Mouse (Mus musculus) cerebellum, adult 18-20 months (tissue): ENCODE results near the gene R3hdm4.
"Not testable (repeated sequence)": the region's sequence is repeated elsewhere in the genome, so short reads cannot be mapped to it uniquely, and the experiment has no call there.

Source experiments
- DNase-seq, 2 experiments: peaks; one replicate each; pipeline ENCODE4 v3.0.0; 2021

The R3hdm4 gene

DNA sequence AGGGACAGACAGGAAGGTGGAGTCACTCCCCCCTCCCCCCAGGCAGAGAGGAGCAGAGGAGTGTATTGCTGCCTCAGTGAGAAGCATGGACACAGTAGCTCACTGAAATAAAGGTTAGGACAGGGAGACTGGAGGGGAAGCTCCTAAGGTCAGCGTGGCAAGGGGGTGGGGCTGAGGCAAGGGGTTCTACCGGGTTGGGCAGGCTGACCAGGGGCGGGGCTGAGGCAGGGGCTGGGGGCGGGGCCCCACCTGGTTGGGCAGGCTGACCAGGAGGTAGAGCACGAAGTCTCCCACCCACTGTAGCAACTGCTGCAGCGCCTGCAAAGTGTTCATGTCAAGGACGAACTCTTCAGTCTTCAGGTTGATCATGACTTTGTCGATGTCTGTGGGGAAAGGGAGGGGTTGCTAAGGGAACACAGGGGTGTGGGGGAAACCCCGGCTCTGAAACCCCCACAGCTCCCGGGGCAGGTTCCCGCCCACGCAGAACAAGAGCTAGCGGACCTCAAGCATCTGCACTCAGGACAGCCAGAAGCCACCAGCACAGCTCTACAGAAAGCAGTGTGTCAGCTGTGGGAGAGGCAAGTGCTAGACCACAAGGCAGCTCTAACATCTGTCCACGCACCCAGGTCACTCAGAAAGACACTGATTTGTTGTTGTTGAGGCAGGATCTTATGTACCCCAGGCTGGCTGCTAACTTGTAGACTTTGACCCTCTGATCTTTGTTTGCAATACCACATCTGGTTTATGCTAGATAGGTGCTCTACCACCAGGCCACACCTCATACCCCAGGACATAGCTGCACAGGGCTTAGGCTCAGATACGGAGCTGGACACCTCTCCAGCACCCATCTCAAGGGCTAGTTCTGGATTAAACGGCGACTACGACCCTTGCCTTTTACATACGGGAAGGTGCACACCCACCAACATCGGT is 23.4 kb downstream of the R3hdm4 start:
- DNase-seq, result no peak

DNA sequence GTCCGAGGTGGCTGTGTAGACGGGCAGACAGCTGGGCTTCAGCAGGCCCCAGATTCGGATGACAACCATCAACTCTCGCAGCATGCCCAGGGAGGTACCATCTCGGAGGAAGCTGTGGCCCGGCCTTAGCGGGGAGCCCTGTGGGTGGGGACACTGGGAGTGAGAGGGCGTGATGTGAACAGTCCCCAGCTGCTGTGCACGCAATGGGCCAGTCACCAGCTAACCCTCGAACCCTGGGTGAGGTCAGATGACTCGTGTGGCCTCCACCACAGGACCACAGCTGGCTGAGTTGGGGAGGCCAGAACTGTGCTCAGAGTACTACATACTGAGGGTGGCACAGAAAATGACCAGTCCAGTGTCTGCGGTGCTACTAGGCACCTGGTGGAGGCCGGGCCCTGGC is 24.2 kb downstream of the R3hdm4 start:
- no peak for DNase-seq

DNA sequence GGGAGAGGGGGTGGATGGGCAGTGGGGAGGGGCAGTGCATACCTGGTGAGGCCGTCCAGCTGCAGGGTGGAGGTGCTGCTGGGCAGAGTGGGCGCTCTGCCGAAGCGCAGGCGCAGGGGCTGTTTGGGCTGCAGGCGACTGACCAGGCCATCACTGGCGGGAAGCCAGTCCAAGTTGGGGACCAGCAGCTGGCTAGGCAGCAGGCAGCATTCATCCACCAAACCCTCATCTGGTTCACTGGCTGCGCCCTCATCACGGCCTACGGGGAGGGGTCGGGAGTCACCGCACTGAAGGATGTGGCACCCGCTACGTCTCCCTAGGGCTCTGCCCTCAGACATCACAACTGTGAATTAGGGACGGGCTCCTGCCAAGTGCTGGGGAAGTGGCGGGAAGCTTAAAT is 24.7 kb downstream of the R3hdm4 start:
- DNase-seq, result no peak

DNA sequence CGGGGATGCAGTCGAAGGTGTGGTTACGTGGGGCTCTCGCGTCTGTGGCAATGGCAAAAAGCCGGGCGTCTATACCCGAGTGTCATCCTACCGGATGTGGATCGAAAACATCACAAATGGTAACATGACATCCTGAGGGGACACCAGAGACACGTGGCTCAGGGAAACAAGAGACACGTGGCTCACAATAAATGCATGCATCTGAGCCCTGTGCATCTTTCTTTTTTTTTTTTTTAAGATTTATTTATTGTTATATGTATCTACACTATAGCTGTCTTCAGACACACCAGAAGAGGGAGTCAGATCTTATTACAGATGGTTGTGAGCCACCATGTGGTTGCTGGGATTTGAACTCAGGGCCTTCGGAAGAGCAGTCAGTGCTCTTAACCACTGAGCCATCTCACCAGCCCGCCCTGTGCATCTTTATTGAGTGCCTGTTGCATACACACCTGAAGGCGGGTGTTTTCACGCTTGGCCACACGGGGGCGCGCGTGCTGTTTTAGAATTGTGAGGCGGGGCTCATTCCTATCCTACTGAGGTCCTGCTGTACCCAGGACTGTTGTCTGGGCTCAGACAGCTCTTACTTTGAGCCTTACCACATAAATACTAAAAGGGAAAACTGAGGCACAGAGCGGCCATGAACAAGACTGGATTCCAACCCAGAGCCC is 28.4 kb downstream of the R3hdm4 start:
- peak; percentile 83 to 85 for DNase-seq

DNA sequence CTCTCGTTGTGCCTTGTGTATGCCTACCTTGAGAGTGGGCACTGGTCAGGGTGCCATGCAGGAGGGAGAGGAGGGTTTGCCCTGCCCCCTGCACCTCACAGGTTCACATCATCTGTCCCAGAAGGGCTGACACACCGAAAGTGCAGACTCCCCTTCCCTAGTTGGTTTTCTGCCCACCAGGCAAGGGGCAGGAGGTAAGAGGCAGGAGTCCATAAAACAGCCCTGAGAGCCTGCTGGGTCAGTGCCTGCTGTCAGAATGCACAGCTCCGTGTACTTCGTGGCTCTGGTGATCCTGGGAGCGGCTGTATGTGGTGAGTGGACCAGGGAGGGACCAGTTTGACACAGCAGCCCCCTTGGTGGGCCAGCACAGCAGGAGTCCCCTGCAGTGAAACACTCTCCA is 30.3 kb downstream of the R3hdm4 start, which contains the start of gene Cfd:
TSS of gene Cfd (plus strand) at position 184 of the 400 bp plus-strand sequence.
- no peak for DNase-seq

DNA sequence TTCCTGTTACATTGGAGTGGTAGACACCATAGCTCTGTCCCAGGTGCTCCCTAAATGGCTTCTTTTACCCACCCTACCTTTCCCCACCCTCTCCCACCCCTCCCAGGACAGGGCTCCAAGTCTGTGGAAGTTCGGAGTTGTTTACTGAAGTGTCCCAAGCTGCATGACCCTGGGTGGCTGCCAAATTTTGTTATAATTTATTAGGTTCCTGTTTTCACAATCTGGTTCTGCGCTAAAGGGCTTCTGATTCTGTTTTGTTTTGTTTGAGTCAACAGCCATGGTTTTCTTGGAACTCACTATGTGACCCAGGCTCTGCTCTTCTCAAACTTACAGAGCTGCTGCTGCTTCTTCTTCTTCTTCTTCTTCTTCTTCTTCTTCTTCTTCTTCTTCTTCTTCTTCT is 31.6 kb downstream of the R3hdm4 start:
- no peak for DNase-seq

DNA sequence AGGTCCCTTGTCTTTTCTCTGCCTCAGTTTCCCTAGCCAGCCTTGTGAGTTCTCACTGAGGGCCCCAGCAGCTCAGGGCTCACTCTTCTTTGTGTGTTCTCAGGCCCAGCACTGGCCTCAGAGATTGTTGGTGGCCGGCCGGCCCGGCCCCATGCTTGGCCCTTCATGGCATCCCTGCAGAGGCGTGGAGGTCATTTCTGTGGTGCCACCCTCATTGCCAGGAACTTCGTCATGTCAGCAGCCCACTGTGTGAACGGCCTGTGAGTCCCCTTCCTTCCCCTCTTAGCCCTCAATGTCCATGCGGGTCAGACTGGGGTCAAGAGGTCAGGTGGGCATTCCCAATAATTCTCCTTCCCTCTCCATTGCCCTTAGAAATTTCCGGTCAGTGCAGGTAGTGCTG is 34.4 kb downstream of the R3hdm4 start:
- no peak for DNase-seq

DNA sequence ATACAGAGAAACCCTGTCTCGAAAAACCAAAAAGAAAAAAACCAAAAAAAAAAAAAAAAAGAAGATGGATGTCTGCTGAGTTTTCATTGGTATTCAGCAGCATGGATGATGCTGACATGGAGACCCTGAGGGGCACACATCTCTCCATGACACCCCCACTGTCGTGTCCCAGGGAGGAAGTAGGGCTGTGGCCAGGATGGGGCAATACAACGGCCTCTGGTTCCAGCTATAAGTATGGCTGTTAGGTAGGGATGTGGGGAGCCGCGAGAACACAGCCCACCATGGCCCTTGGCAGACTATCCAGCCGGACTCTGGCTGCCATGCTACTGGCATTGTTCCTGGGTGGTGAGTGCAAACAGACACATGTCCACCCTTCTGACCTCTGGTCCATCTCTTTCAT is 35.0 kb downstream of the R3hdm4 start, which contains the start of gene Elane:
TSS of gene Elane (plus strand) at position 194 of the 400 bp plus-strand sequence.
- DNase-seq, result no peak

DNA sequence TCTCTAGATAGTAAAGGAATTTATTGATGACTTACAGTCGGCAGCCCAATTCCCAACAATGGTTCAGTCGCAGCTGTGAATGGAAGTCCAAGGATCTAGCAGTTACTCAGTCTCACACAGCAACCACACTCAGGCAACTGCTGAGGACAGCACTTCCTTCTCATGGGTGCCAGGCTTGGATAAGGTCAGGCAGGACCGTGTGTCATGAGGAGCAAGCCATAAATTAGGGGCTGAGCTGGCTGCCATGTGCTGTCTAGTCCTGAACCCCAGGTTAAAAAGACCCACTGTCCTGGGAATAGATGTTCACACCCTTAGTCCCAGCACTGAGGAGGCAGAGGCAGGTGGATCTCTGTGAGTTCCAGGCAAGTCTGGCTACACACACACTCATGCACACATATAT is 36.1 kb downstream of the R3hdm4 start:
- not testable (repeated sequence) for DNase-seq

DNA sequence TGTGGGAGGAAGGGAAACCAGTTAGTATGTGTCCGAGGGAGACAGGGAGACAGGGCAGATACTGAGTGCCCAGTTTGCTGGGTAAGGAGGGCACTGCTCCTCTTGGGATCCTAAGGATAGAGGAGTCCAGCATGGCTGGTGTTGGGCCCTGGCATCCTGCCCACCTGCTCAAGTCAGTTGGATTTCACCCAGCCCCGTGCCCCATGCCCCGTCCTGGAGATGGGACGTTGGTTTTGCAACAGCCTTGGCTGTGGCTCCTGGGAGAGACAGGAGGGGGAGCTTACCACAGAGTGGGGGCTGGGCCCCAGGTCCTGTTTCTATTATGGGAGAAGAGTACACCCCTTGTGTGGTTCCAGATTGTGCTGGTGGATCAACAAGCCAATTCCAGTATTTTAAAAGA is 36.6 kb downstream of the R3hdm4 start:
- DNase-seq, result peak in 1 of 2 experiments; percentile 45

DNA sequence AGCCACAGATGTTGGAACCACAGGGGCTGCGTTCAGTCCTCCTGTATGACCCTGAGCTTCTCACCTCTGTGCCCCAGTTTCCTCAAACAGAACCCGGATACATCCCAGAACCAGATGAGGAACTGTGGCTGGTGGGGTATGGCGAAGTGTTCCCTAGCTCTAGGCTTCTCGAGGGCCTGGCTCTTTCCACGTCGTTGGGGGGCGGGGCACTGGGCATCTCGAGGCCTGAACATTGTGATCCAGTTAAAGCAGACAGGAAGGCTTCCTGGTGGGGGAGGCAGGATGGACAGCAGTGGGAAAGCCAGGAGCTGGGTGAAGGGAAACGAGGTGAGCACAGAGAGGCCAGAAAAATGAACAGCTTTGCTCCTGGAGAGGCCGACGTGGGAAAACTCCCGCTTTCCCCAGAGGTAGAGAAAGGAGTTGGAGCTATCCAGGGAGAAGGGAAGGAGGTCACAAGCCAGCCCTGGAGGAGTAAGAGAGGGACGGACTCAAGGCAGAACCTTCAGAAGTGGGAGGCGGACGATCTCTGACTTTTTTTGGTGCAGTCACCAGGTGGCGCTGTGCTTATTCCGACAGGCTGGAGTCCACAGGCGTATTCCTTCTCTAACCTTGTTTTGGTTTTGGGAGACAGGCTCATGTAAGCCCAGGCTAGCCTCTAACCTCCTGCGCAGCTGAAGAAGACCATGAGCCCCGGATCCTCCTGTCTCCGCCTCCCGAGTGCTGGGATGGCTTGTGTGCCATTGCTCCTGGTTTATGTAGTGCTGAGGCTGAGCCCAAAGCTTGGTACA is 37.5 kb downstream of the R3hdm4 start:
- DNase-seq, result peak; percentile 86 to 89

DNA sequence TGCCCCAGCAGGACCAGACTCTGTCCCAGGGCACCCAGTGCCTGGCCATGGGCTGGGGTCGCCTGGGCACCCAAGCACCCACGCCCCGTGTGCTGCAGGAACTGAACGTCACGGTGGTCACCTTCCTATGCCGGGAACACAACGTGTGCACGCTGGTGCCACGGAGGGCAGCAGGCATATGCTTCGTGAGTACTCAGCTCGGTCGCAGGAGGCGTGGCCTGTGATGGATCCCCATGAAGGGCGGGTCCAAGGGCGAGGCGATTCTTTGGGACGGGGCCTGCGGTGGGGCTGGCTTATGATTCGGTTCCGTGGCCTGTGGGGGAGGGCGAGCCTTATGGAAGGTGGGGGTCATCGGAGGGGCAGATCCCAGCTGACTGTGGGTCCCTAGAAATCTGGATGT is 39.0 kb downstream of the R3hdm4 start:
- DNase-seq, result no peak

DNA sequence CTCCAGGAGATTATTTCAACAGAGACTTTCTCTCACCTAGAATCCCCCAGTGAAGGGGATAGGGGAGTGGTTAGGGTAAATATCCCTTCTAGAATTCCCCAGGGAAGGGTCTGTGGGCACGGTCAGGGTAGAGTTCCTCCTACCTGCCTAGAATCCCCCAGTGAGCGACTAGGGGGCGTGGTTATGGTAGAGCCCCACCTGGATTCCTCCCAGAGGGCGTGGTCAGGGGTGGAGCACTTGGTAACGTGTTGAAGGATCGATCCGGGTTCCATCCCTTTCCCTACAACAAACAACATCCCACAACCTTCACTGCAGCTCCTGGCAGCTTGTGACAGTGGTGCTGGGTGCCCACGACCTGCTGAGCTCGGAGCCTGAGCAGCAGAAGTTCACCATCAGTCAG is 40.3 kb downstream of the R3hdm4 start:
- DNase-seq, result no peak

DNA sequence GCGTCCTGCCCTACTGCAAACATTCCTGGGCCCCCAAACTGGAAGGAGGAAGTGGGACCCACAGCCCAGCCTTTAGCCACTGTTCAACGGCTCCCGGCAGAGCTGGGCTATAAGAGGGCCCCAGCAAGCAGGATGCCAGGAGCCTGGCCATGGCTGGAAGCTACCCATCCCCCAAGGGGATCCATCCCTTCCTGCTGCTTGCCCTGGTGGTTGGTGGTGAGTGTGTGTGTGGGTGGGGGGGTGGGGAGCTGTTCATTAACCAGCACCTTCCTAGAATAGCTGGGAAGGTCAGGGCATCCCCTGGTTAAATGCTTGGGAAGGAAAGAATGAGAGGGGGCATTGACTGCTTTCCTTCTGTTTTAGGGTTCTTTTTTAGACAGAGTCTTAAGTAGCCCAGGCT is 41.5 kb downstream of the R3hdm4 start:
- no peak for DNase-seq

DNA sequence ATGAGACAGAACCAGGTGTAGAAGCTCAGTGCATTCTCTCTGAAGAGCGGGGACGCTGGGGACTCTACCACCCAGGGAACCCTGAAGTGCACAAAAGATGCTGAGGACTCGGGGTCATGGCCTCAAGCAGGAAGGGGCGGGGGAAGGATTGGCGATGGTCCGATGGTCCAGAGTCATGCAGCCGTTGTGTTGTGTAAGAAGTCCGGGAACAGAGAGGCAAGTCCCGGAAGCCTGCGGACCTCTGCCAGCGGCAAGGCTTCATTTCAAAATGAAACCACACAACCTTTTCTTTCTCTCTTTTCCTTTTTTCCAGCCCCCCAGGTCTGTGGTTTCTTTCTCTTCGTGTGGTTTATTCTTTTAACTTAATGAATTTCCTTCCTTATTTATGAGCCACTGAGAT is 43.3 kb downstream of the R3hdm4 start:
- DNase-seq, result no peak

DNA sequence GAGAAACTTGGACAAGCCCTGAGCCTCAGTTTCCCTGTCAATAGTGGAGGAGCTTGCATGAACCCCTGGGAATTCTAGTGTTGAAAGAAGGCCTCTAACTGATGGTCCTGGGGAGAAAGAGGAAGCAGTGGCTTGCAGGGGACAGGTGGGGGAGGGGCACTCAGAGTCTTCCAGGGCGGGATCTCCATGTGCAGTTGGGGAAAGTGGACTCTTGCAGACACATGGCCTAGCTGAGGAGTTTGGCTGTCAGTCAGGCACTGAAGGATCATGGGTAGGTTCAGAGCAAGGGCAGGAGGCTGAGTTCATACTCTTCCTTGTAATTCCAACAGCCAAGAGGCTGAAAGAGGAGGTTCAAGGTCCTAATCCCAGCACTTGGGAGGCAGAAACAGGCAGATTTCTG is 43.8 kb downstream of the R3hdm4 start:
- no peak for DNase-seq

DNA sequence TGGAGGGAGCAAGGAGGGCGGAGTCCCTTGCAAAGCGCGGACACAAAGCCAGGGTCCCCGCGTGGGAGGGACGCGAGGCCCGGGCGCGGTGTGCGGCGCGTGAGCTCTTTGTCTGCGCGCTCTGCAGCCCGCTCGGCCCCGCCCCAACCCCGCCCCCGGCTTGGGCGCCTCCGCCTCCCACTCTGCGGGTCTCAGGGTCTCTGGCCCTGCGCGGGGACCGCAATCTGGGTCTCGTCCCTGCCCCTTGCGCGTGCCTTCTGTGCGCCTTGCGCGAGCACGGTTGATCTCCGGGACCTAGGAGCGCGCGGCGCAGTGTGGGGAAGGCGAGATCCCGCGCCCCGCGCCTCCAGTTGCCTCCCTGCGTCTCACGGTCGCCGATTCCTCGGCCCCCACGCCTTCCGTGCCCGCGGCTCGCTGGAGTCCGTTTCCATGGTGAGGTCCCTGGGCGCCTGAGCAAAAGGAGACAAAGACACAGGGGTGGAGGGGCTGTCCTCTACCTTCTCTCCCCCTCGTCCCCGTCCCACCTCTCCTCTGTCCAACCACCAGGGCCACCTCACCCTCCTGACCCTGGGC is 46.6 kb downstream of the R3hdm4 start, which contains the start of the genes Prtn3 and Plppr3:
TSS of gene Prtn3 (plus strand) at position 187 of the 573 bp plus-strand sequence.
TSS of gene Plppr3 (minus strand) at position 345 of the 573 bp plus-strand sequence.
- DNase-seq, result peak in 1 of 2 experiments; percentile 61

DNA sequence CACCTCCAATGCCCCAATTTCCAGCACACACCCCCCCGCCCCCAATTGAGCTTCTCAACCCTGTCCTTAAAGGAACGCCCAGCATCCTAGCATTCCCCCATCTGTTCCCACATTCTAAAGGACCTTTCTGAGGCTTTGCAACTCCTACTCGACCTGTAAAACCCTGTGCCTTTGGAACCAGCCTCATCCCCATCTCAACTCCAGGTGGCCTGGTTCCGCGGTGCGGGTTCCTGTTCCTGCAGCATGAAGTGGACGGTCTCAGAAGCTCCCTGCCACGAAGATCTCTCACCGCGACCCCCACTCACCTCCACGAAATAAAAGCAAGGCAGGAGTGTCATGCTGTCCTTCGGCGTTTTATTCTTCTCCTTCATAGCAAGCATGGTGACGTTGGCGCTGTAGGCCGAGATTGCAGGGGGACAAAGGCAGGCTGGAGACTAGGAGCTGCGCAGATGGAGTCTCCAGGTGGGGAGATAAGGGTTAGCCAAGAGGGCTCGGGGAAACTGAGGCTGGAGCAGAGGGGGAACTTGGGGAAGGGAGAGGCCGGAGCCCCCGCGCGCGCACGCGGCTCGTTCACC is 47.2 kb downstream of the R3hdm4 start:
- DNase-seq, result no peak

DNA sequence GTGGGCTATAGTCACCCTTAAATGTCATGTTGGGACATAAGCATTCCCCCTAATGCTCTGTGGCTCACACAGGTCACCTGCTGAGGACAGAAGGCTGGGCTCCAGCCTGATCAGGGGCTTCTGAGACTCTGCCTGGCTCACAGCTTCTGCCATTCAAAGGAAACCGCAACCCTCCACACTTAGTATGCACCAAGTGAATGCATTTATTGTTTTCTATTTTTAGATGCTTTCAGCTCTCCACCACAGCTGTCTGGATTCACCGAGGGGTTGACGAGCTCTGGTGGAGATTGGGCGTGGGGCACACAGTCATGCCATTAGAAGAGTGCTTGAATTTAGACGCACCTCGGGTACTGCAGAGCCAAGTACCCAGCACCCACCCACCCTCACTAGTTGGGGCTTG is 47.7 kb downstream of the R3hdm4 start:
- no peak for DNase-seq

DNA sequence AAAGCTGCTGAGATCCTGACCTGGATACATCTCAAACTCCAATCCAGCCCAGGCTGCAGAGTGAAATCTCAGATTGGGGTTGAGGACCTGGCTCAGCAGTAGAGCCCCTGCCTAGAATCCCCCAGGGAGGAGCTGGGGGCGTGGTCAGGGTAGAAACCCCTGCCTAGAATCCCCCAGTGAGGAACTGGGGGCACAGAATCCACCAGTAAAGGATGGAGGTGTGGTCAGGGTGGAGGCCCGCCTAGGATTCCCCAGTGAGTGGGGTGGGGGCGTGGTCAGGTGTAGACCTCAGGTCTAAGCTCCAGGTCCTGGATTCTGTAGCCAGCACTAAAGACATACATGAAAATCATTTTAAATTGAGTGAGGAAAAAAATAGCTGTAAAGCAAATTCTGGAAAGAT is 48.1 kb downstream of the R3hdm4 start:
- DNase-seq, result no peak

DNA sequence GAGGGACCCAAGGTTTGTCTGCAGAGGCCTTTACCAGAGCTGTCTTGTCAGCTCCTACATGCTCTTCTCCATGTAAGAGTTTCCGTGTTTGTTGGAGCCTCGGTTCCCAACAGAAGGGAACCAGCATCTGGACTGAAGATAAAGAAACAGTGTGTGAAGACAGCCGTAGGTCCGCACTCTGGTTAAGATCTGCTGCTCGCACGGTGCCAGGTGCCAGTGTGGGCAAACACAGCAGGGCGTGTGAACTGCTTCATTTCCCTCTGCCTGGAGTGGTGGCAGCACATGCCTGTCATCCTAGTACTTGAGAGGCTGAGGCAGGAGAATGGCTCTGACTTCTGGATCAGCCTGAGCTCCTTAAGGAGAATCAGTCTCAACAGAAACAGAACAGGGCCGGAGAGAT is 49.2 kb downstream of the R3hdm4 start:
- no peak for DNase-seq

DNA sequence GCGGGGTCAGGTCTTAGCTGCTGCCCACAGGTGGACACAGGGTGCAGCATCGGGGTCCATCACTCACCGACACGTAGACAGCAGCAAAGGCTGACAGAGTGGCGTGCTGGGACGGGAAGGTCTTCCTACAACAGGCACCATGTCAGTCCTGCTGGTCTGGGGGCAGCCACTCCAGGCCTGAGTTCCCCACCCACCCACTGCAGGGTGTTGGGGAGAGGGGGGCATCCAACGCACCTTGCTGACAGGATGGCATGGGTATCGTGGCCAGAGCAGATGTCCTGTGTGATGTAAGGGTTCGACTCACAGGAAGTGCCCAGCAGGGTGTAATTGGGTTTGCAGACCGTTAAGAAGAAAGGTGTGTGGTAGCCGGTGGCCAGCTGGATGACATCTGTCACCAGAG is 54.4 kb downstream of the R3hdm4 start:
- DNase-seq, result no peak
